Mouse (Mus musculus) mesoderm, embryonic 11.5 days (tissue): Measurements from ENCODE around the gene Gm20696.

Source experiments
- DNase-seq: peaks from one replicate; pipeline ENCODE4 v3.0.0-alpha.2; 2012; ENCODE audit warnings: low read depth, low spot score

The Gm20696 gene

DNA sequence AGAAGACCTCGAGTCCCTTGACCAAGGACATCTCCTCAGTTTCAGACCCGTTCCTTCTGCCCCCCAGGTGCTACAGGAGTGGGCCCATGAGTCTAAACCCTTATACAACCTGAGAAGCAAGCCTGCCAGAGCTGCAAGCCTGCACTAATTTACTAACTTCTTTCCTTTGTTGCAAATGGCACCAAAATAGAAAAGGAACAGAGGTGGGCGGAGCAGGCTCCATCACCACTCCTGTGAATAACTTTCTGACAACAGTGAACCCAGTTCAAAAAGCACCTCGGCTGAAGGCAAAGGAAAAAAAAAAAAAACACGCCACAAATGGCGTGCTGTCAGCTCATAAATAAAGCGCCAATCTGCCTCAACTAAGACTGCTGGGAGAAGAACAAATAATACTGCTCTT, 225.5 kb downstream of the Gm20696 start:
- no peak for DNase-seq

DNA sequence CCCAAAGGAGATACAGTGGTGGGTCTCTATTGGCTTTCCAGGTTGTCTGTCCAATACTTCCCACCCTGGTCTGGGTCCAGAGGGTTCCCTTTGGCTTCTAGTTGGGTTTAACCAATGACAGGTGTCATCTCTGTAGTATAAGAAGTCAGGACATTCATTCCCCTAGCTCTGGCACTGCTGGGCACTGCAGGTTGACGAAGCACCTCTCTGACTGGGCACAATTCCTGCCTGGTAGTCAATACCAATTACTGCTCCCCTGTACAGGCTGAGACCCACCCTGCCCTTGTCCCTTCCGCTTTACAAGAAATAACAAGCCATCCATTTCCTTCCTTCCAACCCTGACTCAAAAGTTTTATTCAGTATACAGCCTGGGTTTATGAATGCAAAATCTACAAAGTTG, 226.0 kb downstream of the Gm20696 start:
- DNase-seq, result no peak

DNA sequence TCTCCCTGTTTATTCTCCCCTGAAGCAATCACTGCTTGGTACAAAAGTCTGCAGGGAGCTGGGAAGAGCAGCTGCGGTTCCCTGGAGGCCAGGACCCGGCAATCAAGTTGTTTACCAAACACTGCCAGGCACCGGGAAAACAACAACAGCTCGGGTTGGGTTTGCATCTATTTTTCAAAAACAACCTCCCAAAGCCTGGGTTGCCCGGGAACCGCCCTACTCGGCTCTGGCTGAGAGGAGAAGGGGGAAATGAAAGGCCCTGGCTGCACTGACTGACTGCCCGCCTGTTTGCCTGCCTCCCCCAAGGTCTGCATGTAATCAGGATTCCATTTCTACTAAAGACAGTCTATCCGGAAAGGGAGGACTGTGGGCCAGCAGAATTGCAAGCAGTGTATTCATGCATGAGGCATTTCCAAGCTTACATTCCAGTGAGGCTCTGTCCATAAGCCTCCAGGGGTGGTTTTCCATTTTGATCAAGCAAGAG, 226.7 kb downstream of the Gm20696 start:
- DNase-seq, result peak; percentile 60

DNA sequence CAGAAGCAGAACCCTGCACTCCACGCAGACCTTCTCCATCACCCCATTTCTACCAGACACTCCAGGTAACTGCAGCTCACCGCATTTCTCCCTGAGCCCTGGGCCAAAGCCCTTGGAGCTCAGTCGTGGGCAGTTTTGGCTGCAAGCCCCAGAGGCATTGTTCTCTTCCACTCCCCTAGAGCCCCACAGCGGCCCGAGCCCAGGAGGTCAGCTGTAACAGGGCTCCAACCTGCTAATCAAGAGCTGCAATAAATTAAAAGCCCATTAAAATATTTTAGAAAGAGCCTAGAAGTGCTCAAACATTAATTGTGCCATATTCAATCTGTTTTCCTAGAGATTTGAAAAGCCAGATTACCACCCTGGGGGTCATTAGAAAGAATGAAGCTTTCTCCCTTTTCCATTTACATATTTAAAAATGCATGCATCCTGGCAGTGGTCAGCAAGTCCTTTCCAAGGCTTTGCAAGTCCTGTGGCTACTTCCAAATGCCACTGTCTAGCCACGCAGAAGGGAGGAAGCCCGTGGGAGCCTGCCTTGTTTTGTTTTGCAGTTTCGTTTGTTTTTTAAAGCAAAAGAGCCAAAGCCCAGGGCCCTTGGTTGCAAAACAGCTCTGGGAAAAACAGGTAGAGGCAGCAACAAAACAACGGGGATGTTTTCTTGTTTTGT, 227.3 kb downstream of the Gm20696 start:
- DNase-seq, result no peak

DNA sequence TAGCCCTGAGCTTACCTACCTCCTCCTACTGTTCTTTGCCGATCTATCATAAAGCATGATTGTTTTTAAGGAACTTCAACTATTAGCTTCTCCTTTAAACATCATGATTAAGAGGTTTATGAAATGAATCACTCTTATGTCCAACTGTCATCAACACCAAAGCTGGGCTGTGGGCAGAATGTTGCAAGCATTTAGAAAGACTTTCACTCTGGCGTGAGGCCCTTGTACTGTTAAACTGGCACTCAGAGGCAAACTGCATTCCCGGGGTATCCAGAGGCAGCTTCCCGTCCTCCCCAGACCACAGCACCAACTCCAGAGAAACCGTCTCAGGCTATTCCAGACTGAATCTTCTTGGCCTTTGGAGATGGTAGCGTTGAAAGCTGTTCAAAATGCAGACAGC, 230.2 kb downstream of the Gm20696 start:
- no peak for DNase-seq

DNA sequence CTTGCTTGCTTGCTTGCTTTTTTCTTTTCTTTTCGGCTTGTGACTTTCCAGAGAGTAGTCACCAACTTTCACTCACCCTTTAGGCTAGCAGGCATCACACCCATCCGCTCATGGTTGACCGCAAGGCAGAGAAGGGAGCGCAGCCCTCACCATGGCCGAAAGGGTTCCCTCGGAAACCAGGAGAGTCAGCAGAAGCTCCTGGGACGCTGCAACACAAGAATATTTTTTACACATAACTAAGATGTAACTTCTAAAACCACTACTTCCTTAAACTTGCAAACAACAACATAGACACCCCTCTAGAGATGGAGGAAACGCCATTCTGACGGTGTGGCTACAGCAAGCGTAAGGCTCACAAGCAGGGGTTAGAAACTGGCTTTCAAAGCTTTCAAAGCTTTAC, 231.5 kb downstream of the Gm20696 start:
- no peak for DNase-seq

DNA sequence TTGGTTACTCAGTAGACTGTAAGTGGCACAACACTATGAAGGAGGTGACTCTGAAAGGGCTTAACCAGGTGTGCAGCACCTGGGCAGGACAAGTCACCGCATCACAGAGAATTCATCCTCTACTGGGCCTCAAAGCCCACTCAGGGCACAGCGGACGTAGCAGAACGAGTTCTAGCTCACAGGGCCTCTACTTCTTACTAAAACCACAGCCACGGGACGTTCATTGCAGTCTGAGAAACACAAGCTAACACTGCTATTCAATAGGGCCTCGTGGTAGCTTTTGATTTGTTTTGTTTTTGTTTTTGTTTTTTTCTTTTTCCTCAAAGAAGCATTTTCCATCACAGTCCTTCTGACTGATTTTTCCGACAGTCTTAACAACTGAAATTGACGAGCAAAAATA, 233.6 kb downstream of the Gm20696 start:
- DNase-seq, result no peak

DNA sequence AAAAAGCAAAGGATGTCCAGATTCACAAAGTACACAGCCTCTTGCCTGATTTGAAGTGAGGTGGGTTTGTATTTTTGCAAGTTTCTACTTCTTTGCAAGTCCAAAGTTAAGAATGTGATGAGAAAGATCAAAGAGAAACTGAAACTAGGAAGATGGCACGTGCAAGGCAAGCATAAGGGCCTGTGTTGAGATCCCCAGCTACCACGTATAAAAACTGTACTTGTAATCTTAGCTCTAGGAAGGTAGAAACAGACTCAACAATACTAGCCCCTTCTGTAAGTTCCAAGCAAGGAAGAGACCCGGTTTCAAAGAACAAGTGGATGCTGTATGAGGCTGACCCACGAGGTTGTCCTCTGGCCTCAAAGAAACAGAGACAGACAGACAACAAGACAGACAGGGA, 234.7 kb downstream of the Gm20696 start:
- no peak for DNase-seq

DNA sequence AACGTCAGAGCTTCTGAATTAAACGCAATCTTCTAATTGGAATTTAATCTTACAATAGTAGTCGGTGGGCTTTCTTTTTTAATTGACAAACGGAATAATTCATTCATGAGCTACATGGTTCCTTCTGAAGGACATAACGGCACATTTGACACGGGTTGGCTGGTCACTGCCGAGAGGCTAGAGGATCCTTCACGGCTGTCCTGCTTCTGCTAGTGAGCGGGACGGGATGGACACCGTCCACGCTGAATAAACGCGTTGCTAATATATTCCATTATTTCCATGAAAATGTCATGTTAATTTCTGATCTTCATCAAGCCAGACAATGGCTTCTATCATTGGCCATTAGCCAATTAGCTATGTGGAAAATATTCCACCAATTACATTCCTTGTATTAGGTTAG, 236.0 kb downstream of the Gm20696 start:
- DNase-seq, result no peak

DNA sequence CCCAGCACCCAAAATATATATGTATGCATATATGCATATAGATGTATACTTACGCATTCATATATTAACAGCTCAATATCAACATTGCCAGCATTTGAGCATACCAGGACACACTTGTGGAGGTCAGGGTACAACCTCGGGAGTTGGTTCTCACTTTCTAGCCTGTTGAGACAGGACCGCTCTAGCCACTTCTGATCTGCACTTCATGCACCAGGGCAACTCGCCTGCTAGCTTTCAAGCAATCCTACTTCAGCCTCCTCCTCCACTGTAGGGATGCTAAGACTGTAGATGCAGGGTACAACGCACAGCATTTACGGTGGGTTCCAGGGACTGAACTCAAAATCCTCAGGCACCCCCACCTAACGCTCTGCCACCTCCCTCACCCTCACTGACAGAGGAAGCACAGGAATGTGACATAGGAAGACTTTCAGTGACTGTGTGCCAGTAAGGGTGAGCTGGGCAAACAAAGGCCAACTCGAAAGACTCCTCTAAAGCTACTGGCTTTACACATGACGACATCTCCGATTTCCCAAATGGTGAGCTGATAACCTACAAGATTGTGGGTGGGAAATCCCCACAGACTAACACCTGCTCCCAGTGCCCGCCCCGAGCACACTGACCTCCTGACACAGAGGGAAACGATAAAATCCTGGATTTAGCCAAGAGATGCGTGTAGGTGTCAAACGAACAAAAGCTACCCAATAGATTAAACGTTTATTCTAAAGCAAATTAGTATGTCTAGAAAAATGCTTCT, 237.0 kb downstream of the Gm20696 start:
- DNase-seq, result no peak

DNA sequence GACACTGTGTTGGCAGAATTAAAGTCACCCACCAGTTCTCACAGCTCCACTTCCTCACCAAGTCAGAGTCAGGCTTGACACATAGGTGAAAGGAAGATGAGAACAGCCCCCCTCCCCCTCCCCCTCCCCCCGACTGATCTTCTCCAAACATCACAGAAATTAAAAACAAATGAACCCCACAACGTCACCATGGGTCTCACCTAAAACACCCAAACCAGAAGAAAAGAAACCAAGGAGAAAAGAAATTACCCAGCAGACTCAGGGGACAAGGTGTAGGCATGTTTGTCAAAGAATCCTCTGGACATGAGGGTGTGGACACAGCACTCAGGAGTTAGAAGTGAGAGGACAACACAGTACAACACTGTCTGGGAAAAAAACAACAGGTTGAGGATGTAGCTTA, 237.6 kb downstream of the Gm20696 start:
- no peak for DNase-seq

DNA sequence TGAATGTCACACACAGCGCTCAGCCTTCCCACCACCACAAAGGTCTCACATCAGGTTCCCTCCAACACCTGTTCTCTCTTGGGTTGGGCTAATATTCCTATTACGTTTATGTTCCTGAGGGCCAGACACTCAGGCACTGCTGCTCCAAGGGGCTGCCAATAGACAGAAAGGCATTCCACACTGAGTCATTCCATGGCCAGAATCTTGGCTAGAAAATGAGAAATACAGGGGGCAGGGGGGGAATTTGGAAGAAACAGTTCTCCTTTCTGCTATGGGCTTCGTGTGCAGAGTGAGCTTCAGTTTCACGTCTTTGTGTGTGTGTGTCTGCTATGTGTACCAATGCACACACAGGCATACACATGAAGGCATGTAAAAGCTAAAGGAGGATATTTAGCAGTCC, 239.3 kb downstream of the Gm20696 start:
- DNase-seq, result no peak

DNA sequence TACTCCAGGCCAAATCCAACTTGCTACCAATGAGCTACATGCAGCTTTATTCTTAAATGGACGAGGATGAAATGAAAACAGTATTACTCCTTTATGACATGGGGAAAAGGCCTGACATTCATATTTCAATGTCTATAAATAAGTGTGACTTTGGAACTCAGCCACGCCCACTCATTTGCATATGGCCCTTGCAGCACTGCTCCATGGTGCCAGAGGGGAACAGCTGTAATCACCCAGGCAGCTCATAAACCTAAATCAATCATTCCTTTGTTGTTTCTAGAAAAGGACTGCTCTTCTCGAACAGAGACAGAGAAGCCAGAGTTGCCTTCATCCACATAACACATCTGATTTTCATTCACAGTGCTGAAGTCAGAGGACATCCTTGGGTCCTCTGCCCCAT, 241.6 kb downstream of the Gm20696 start:
- DNase-seq, result peak; percentile 30

DNA sequence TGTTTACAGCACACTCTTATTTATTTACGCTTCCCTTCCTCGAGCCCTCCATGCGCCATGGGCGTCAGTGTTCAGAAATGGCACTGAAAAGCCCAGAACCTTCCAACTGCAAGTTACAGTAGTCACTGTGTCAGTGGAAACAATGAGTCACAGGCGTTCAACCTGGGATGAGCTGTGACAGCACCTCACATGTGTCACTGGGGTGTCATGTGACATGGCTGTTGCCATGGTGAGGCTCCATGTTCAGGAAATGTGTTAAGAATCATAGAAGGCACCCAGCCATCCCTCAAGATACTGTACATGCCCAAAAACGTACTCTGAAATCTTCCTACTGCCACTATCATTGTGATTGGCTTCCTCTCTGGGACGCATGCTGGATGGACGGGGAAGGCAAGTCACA, 245.9 kb downstream of the Gm20696 start:
- DNase-seq, result no peak

DNA sequence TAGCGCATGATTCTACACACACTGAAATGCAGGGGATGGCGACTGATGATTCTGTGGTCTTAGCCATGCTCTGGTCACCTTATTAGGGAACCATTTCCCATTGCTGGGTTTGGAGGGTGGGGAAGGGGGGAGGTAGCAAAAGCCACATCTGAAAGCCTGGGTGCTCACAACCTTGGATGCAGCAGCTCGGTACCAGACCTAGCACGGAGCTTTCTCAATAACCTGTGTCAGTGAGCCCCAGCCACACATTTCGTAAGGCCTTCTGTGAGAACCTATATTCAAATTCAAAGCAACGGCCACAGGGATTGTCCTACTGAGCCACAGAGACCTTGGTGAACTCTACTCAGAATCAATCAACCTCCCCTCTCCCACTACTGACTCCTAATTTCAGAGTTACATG, 254.0 kb downstream of the Gm20696 start:
- no peak for DNase-seq

DNA sequence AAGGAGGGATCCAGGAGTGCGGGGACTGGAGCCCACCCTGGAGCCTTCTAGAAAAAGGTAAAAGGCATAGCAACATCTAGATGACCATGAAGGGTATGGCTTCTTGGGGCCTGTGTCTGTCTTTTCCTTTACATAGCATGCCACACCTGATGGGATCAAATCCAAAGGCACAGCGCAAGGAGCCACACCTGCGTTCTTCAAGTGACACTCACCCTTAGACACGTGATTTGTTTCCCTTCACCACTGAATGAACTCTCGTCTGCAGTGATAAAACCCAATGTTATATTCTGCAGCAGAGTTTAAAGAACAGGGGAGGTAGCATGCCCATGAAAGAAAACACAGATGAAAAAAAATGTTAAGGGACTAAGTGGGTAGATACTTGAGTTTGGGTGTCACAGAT, 257.0 kb downstream of the Gm20696 start:
- no peak for DNase-seq

DNA sequence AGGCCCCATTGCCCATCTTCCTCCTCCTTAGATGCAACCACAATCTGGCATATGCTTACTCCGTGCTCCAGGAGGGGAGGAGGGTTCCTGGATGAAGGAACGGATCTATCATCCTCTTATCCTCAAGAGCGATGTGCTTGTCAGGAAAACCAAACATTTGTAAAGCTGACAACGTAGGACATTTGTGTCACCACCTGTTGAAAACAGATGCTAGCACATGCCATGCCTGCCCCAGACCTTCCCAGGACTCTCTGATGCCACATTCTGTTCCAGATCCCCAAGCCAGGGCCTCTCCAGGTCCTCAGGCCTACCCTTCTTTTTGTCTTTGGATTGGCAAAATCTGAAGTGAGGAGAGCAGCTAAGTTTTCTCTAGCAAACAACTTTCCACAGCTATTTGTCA, 257.7 kb downstream of the Gm20696 start:
- no peak for DNase-seq

DNA sequence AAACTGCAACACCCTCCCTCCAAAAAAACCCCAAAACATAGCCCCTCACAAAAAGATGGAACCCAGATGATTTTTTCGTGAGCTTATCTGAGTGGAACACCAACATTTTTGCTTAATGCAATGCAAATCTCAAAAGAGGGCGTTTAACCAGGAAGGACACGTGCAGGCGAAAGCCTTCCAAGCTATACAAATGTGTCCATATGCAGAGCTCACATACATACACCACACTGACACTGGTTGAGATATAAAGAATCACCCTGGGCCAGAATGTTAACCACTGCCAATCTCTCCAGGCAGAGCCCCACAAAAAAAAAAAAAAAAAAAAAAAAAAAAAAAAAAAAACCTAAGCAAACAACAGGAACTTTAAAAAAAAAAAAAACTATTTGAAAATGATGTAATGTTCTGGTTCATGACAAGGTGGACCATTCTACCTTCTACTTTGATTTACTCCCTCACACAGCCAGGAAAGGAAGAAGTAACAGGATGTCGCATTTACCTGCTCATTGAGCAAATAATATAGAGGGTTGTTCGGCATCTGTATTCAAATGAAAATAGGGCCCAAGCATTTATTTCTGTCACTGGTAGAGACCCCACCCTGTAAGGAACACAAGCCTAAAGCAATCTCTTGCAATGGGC, 262.7 kb downstream of the Gm20696 start:
- no peak for DNase-seq

DNA sequence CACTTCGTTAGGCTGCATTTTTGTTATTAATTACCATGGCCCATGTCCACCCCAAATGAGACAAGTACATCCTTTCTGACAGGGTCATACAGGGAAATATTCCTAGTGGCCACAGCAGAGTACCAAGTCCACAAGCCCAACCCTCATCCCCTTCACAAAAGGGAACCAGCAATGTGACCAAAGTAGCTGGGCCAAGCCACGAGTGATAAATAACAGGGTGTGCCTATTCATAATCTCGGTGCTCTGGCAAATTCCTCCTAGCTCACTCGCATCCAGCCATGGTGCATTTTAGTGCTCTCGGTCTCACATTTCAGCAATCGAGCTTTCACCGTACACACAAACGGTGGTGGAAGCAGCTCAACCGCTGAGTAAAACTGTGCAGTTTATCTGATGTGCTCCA, 263.7 kb downstream of the Gm20696 start:
- no peak for DNase-seq

DNA sequence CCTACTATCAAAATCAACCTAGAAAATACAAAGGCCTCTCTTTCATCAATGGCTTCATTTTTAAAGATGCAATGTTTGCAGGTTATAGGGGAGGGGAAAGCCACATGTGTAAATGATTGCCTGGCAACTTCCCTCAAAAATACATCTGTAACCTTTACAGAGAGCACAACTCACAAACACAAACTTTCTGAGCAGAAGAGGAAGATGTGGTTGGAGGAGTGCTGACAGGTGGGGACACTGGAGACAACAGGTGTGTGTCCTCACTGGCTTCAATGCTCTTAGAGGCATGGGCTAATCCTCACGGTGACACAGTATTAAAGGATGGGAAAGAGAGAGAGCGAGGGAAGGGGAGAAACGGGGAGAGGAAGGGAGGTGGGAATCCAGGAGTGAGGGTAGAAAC, 264.2 kb downstream of the Gm20696 start:
- no peak for DNase-seq

DNA sequence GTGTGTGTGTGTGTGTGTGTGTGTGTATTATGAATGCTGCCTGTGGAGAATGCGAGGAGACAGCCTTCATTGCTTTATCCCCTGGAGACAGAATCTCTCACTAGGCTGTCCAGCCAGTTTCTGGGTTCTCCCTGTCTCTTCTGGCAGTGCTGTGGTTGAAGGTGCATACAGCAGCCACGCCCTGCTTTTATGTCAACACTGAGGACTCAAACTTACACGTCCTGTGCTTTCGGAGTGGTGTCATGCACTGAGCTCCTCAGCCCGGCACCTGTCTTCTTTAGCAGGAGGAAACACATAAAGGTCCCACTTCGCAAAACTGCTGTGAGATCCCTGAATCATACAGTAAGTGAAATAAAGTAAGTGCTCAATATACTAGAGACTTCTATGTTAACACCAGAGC, 264.8 kb downstream of the Gm20696 start:
- no peak for DNase-seq

DNA sequence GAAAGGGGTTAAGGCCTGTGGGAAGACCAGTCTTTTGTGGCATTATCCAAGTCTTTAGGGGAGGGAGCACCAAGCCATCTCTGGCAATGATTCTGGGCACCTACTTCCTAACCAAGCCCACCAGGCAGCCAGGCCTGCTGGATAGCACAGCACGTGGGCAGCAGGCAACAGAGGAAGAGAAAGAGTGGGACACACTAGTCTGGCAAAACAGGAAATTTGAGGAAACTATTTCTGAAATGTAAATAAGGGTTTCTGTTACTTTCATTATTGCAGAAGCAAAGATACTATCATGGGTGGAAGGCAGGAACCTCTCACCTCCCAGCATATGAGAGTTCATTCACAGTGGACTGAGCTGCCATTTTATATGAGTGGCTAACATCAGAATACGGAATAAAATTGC, 265.4 kb downstream of the Gm20696 start:
- DNase-seq, result no peak

DNA sequence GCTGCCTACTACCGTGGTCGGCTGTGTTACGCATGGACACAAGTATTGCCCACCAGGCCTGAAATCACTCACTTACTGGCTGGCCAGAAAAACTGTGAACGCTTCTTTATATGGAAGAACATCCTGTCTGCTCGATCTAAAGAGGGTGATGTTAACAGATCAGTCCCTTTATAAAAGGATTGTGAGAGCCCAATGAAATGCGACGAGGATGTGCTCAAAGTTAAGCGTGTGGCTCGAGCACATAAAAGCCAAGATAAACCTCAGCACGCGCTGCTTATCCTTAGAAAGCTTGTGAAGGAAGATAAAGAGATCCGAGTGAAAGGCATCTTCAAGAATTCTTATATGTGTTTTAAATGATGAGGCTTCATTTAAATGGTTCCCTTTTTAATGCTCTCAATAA, 270.9 kb downstream of the Gm20696 start:
- DNase-seq, result no peak
